Mouse (Mus musculus) stomach, postnatal 0 days (tissue): ENCODE data around the gene Dirc2. TPM values are rescaled to one million over a fixed set of nuclear protein-coding genes. Genes with fewer than 3 reads are reported as not detected.

Experiments
- ATAC-seq: fragments of 200-750 bp; cut with Nextera tagmentation; 2 replicates; pipeline ENCODE4 v1.8.0; 2017; ENCODE audit not compliant: low FRiP score, low TSS enrichment
- DNase-seq: peaks from one replicate; pipeline ENCODE4 v3.0.0-alpha.2; 2016; ENCODE audit warnings: low spot score
- H3K27ac ChIP-seq: fragments of 300-500 bp; sonication (generic); replicated peaks from 2 replicates; pipeline ENCODE4 v1.5.1; 2014; ENCODE audit warnings: mild to moderate bottlenecking, control low read depth
- H3K27me3 ChIP-seq: fragments of 300-500 bp; sonication (generic); 2 replicates; pipeline ENCODE4 v1.6.1; 2014; ENCODE audit warnings: low read length; ENCODE audit not compliant: control insufficient read depth, insufficient read depth
- H3K36me3 ChIP-seq: fragments of 300-500 bp; sonication (generic); 2 replicates; pipeline ENCODE4 v1.6.1; 2014; ENCODE audit warnings: low read length, mixed read lengths; ENCODE audit not compliant: control insufficient read depth, insufficient read depth
- H3K4me1 ChIP-seq: fragments of 300-500 bp; sonication (generic); replicated peaks from 2 replicates; pipeline ENCODE4 v1.6.1; 2014; ENCODE audit warnings: antibody characterized with exemption; ENCODE audit not compliant: control insufficient read depth, insufficient read depth
- H3K4me2 ChIP-seq: fragments of 300-500 bp; sonication (generic); replicated peaks from 2 replicates; pipeline ENCODE4 v1.6.1; 2014; ENCODE audit warnings: low read depth, mild to moderate bottlenecking, control low read depth, moderate library complexity
- H3K4me3 ChIP-seq: fragments of 300-500 bp; sonication (generic); 2 replicates; pipeline ENCODE4 v1.5.1; 2014; ENCODE audit warnings: low read depth, low read length, control low read depth
- H3K9ac ChIP-seq: fragments of 300-500 bp; sonication (generic); 2 replicates; pipeline ENCODE4 v1.6.1; 2014; ENCODE audit warnings: mild to moderate bottlenecking, low read length, control low read depth, mixed read lengths
- H3K9me3 ChIP-seq: fragments of 300-500 bp; sonication (generic); 2 replicates; pipeline ENCODE4 v1.6.1; 2016; ENCODE audit warnings: low read length; ENCODE audit not compliant: control insufficient read depth
- CTCF ChIP-seq: IDR thresholded peaks from 2 replicates; pipeline ENCODE4 v1.5.1; 2016; ENCODE audit warnings: antibody characterized with exemption, low read depth, mild to moderate bottlenecking, moderate library complexity
- EP300 ChIP-seq: optimal IDR thresholded peaks from 2 replicates; pipeline ENCODE3; 2016; ENCODE audit warnings: antibody characterized with exemption
- WGBS: fragments of 180-500 bp; shearing (Covaris S2); extraction: QIAGEN DNeasy Blood & Tissue Kit; methylation state at CpG from one replicate; pipeline ENCODE4 v1.1.7; 2014; 5-methylcytosine and 5-hydroxymethylcytosine counted together
- polyA plus RNA-seq: library from polyadenylated mRNA; unstranded; fragments of >200 nt; fragmentation: Nextera tagmentation; extraction: Ambion mirVana; gene quantifications from 2 replicates; pipeline ENCODE4 v1.2.1, GENCODE M21; 2015

Dirc2 gene
- polyA plus RNA-seq, 1 experiment from 2014 or later: 10.9 TPM

DNA sequence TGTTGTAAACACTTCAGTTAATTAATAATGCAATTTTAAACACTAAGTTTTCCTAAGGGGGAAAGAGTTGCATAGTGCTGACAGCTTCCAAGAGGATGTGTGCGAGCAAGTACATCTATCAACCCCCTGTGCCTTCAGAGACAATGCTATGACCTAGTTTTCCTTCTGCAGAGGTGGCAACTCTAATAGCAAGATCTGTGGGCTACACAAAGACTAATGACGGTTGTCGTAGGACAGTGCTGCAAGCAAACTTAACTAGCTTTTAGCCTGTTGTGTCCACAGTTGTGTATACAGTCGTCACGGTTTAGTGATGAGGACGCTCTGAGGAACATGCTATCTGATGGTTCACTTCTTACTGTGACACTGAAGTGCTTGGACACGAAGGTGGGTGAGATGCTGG is 54.5 kb downstream of the Dirc2 start:
- no peaks in the 10 kb centered on the region for H3K36me3 ChIP-seq
- H3K9ac ChIP-seq: no peak overlapping the region
- no peaks in the 10 kb centered on the region for H3K27me3 ChIP-seq
- H3K4me2 ChIP-seq: no peak overlapping the region
- no peak for DNase-seq
- H3K27ac ChIP-seq: no peak overlapping the region
- no peaks in the 10 kb centered on the region for H3K9me3 ChIP-seq
- ATAC-seq: no peak
- H3K4me3 ChIP-seq: no peak overlapping the region
- TF ChIP-seq CTCF (no peak), EP300 (no peak)
- WGBS: 85% methylated on average over 7 of the region's 7 CpGs
- H3K4me1 ChIP-seq: no peaks in the 10 kb centered on the region

DNA sequence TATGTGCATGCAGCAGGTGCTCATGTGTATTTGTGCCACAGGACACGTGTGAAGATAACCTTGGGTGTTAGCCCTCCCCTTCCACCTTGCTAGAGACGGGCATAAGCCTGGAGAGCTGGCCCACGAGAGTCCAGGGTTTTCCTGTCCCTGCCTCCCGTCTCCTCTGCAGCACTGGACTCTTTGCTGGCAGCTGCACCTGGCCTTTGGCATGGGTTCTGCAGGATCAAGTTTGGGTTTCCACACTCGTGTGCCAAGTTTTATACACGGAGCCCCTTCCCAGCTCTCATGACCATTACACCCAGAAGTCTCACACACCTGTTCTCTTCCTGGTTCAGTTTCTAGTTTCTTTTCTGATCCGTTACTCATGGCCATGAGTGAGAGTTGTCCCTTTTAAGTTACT is 55.5 kb downstream of the Dirc2 start:
- Histone ChIP-seq H3K9ac (no peak overlapping the region), H3K36me3 (no peaks in the 10 kb centered on the region), H3K4me1 (no peaks in the 10 kb centered on the region), H3K27me3 (no peaks in the 10 kb centered on the region), H3K4me3 (no peak overlapping the region), H3K27ac (no peak overlapping the region), H3K9me3 (no peaks in the 10 kb centered on the region), H3K4me2 (no peak overlapping the region)
- WGBS: 71% methylated on average over 7 of the region's 7 CpGs
- no peak for TF ChIP-seq CTCF
- TF ChIP-seq EP300: no peak
- ATAC-seq: no peak
- DNase-seq: no peak

DNA sequence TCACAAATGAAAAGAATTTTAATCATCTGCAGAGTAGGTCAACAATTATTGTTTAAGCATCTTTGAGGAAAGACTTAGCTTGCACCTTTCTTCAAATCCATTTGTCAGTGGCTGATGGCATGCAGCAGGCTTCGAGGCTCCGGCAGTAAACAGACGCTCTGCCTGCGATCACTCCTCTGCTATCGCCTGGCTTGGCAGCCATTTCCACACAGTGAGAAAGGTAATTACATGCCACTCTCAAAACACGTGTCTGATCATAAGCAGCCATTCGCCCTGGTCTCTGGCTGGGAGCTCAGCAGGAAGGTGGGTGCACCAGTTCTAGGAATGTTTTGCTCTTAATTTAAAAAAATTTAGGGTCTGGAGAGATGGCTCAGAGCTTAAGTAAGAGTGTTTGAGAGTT is 58.2 kb downstream of the Dirc2 start:
- Histone ChIP-seq H3K4me2 (no peak overlapping the region), H3K4me1 (no peaks in the 10 kb centered on the region), H3K27ac (no peak overlapping the region), H3K4me3 (no peak overlapping the region), H3K27me3 (no peaks in the 10 kb centered on the region), H3K9me3 (no peaks in the 10 kb centered on the region), H3K9ac (no peak overlapping the region), H3K36me3 (no peaks in the 10 kb centered on the region)
- TF ChIP-seq EP300 (no peak), CTCF (no peak)
- ATAC-seq (no peak), DNase-seq (no peak)
- 41% methylated on average over 7 of the region's 7 CpGs for WGBS

DNA sequence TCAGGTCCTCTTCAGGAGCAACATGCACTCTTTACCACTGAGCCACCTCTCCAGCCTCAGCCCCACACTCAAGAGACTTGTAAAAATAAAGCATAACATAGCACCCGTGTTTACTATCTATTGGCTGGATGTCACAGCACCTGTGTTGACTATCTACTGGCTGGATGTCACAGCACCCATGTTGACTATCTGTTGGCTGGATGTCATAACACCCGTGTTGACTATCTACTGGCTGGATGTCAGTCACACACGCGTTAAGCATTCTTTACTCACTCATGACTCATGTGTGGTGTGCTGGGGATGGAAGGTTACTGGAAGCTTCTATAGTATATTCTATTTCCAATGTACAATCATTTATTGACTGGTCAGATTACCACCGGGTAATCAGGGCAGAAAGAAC is 62.2 kb downstream of the Dirc2 start:
- no peak for TF ChIP-seq EP300
- no peak for TF ChIP-seq CTCF
- H3K4me1 ChIP-seq: no peaks in the 10 kb centered on the region
- no peaks in the 10 kb centered on the region for H3K27me3 ChIP-seq
- no peak overlapping the region for H3K27ac ChIP-seq
- H3K36me3 ChIP-seq: peaks cover 2% of the 10 kb centered on the region; the same call in 1 of the 2 replicates
- no peak overlapping the region for H3K4me3 ChIP-seq
- WGBS: 89% methylated on average over 5 of the region's 5 CpGs
- no peaks in the 10 kb centered on the region for H3K9me3 ChIP-seq
- H3K9ac ChIP-seq: no peak overlapping the region
- ATAC-seq (no peak), DNase-seq (no peak)
- no peak overlapping the region for H3K4me2 ChIP-seq

DNA sequence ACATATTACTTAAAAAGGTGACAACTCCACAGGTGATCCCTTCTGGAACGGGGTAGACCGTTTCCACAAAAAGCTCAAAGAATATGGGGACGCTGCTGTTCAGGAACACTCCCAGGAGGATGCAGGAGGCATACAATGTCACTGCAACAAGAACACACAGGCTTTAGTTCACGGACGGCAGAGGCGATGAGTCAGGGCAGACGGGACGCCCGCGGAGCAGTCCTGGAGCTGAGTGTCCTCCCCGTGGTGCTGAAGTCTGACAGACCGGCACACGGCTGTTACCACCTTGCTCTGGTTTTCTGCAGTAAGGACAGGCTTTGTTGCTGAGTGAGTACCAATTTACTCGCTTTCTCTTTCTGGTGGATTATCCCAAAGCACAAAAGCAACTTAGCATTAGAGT is 64.4 kb downstream of the Dirc2 start:
- Histone ChIP-seq H3K9me3 (no peaks in the 10 kb centered on the region), H3K27me3 (no peaks in the 10 kb centered on the region), H3K27ac (no peak overlapping the region), H3K4me1 (no peaks in the 10 kb centered on the region), H3K36me3 (peaks cover 2% of the 10 kb centered on the region; the same call in 1 of the 2 replicates), H3K4me2 (no peak overlapping the region), H3K9ac (no peak overlapping the region), H3K4me3 (no peak overlapping the region)
- no peak for DNase-seq
- ATAC-seq: no peak
- 76% methylated on average over 14 of the region's 14 CpGs for WGBS
- TF ChIP-seq EP300: no peak
- TF ChIP-seq CTCF: no peak

GRCm38 (mm10) chr16:35703763-35704679 is 65.1 kb downstream of the Dirc2 start:
- Histone ChIP-seq H3K27ac (no peak overlapping the region), H3K9me3 (no peaks in the 10 kb centered on the region), H3K4me2 (no peak overlapping the region), H3K4me3 (no peak overlapping the region), H3K27me3 (no peaks in the 10 kb centered on the region), H3K36me3 (peaks cover 2% of the 10 kb centered on the region; the same call in 1 of the 2 replicates), H3K9ac (no peak overlapping the region), H3K4me1 (no peaks in the 10 kb centered on the region)
- ATAC-seq: no peak
- WGBS: 79% methylated on average over 16 of the region's 16 CpGs
- no peak for DNase-seq
- TF ChIP-seq EP300 (no peak), CTCF (no peak)
